Mouse (Mus musculus) midbrain, embryonic 14.5 days (tissue): ENCODE results near the gene Celf5. TPM values are rescaled to one million over a fixed set of nuclear protein-coding genes. Genes with fewer than 3 reads are reported as not detected.

ENCODE experiments used
- ATAC-seq: fragments of 200-750 bp; cut with Nextera tagmentation; 2 replicates; pipeline ENCODE4 v1.8.0; 2017; ENCODE audit warnings: moderate number of reproducible peaks, moderate library complexity; ENCODE audit not compliant: low FRiP score, low TSS enrichment
- DNase-seq: peaks from one replicate; pipeline ENCODE4 v3.0.0-alpha.2; 2015
- H3K27ac ChIP-seq: fragments of 300-500 bp; sonication (generic); replicated peaks from 2 replicates; pipeline ENCODE4 v1.5.1; 2014; ENCODE audit warnings: mild to moderate bottlenecking, low read depth, low read length, moderate library complexity
- H3K27me3 ChIP-seq: fragments of 300-500 bp; sonication (generic); 2 replicates; pipeline ENCODE4 v1.6.1; 2014; ENCODE audit warnings: low read length, control low read depth, mixed read lengths; ENCODE audit not compliant: control insufficient read depth, insufficient read depth
- H3K36me3 ChIP-seq: fragments of 300-500 bp; sonication (generic); 2 replicates; pipeline ENCODE4 v1.6.1; 2014; ENCODE audit warnings: low read length, control low read depth; ENCODE audit not compliant: control insufficient read depth, insufficient read depth
- H3K4me1 ChIP-seq: fragments of 300-500 bp; sonication (generic); 2 replicates; pipeline ENCODE4 v1.6.1; 2014; ENCODE audit warnings: mild to moderate bottlenecking, antibody characterized with exemption, low read length, control low read depth; ENCODE audit not compliant: control insufficient read depth, insufficient read depth
- H3K4me2 ChIP-seq: fragments of 300-500 bp; sonication (generic); 2 replicates; pipeline ENCODE4 v1.6.1; 2014; ENCODE audit warnings: mild to moderate bottlenecking, low read length, moderate library complexity
- H3K4me3 ChIP-seq: fragments of 300-500 bp; sonication (generic); replicated peaks from 2 replicates; pipeline ENCODE4 v1.5.1; 2014; ENCODE audit warnings: low read depth, low read length
- H3K9ac ChIP-seq: fragments of 300-500 bp; sonication (generic); replicated peaks from 2 replicates; pipeline ENCODE4 v1.6.1; 2014; ENCODE audit warnings: mild to moderate bottlenecking, low read length, moderate library complexity
- H3K9me3 ChIP-seq: fragments of 300-500 bp; sonication (generic); 2 replicates; pipeline ENCODE4 v1.6.1; 2016; ENCODE audit warnings: low read length, control low read depth, mixed read lengths; ENCODE audit not compliant: control insufficient read depth
- WGBS: fragments of 180-500 bp; shearing (Covaris S2); extraction: QIAGEN DNeasy Blood & Tissue Kit; methylation state at CpG from one replicate; pipeline ENCODE4 v1.1.7; 2014; 5-methylcytosine and 5-hydroxymethylcytosine counted together
- polyA plus RNA-seq: library from polyadenylated mRNA; unstranded; fragments of >200 nt; fragmentation: Nextera tagmentation; extraction: Ambion mirVana; gene quantifications from 2 replicates; pipeline ENCODE4 v1.2.1, GENCODE M21; 2014

Gene Celf5
- polyA plus RNA-seq, 1 experiment from 2014 or later, result 61.3 TPM

DNA sequence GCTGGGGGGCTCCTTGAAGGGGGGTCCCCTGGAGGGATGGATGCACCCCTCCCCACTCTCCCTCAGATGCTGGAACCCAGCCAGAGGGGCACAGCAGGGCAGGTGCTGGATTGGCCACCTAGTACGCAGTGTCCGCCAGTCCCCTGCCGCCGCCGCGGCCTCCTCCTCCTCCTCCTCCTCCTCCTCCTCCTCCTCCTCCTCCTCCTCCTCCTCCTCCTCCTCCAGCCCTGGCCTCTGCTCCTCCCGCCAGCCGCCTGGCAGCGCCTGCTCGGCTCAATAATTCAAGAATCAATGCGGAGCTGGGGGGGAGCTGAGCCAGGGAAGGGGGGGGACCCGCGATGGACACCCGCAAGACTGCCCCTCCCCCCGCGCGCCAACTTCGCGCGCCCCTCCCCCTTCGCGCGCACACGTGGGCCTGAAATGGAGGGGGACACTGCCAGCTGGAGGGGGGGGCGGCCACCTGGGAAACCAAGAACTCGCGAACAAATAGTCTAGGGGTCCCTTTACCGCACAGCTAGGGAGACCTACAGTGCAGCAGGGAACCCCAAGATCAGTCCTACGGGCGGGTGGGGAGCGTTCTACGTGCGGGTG, 56.3 kb downstream of the Celf5 start:
- 1% methylated on average over 18 of the region's 33 CpGs for WGBS
- Histone ChIP-seq H3K9me3 (no peaks in the 10 kb centered on the region), H3K4me1 (peaks cover 17% of the 10 kb centered on the region), H3K36me3 (no peaks in the 10 kb centered on the region), H3K9ac (peak overlapping the region; percentile 54; the same call in 1 of the 2 replicates), H3K27ac (no peak overlapping the region), H3K27me3 (peaks cover 23% of the 10 kb centered on the region; the same call in 1 of the 2 replicates), H3K4me2 (peak overlapping the region; percentile 60), H3K4me3 (peak overlapping the region; percentile 28)
- ATAC-seq, result no peak
- peak; percentile 51 for DNase-seq

DNA sequence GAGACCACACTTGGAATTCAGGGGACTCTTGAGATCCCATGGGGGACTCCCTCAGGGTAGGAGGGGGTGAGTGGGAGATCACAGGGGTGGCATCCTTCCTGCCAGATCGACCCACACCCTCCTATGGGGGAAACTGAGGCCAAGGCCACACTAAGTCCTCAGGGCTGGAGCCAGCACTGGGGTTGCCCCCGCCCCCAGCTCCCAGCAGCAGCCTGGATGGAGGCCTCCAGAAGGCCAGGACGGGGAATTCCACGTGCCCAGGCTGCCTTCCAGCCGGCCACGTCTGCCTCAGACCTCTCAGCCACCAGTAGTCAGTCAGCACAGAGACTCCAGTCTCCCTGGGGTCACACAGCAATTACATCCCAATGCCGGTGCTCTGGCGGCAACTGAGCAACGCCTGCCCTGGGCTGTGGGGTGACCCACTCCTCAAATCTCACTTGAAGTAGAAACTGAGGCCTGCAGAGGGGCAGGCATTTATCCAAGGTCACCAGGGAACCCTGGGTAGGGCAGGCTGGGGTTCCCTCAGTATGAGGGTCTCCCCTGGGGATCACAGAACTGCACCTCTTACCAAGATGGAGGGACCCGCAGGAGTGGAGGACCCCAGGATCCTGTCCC, 57.2 kb downstream of the Celf5 start:
- H3K4me2 ChIP-seq, result peak overlapping the region; percentile 60
- H3K36me3 ChIP-seq, result no peaks in the 10 kb centered on the region
- WGBS, result 29% methylated on average over 10 of the region's 10 CpGs
- H3K9me3 ChIP-seq, result no peaks in the 10 kb centered on the region
- peaks cover 17% of the 10 kb centered on the region for H3K4me1 ChIP-seq
- no peak for ATAC-seq
- no peak overlapping the region for H3K9ac ChIP-seq
- H3K27ac ChIP-seq, result no peak overlapping the region
- DNase-seq, result peak; percentile 4
- no peak overlapping the region for H3K4me3 ChIP-seq
- H3K27me3 ChIP-seq, result peaks cover 23% of the 10 kb centered on the region; the same call in 1 of the 2 replicates

DNA sequence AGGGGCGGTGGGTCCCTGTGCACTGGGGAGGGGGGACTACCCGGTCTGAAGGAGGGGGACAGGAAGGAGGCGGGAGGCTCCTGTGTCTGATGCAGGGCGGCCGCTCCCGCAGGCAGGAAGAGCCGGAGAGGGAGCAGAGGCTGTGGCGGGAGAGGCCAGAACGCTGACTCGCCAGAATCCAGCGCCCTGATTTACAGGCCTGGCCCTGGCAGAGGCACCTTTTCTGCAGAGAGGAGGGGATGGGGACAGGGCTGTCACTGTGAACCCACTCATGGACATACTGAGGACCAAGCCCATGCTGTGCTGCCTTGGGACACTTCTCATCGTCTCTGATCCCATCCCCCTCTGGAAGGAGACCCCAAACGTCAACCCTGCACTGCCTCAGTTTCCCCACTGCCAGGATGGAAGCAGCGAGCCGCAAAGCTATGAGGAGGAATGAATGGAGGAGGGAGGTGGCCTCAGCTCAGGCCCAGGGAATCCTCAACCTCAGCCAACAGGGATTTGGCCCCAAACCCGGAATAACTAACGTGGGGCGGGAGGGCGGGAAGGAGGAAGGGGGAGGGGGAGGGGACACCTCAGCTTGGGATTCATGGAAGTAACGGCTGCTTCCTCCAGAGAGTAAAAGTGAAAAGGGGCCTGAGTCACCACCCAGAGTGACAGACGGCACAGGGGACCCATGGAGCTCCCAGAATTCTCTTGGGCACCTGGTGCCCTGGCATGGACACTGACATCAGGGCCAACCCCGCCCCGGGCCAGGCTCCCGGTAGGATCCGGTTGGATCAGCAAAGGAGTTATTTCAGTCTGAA, 58.1 kb downstream of the Celf5 start:
- Histone ChIP-seq H3K27me3 (peaks cover 23% of the 10 kb centered on the region; the same call in 1 of the 2 replicates), H3K36me3 (0 out of 2 replicates have a peak, but pooled peaks cover 2% of the 10 kb centered on the region), H3K4me3 (no peak overlapping the region), H3K4me1 (peaks cover 13% of the 10 kb centered on the region), H3K9ac (peak overlapping the region; percentile 20; the same call in 1 of the 2 replicates), H3K27ac (no peak overlapping the region), H3K4me2 (peak overlapping the region; percentile 6; the same call in 1 of the 2 replicates), H3K9me3 (no peaks in the 10 kb centered on the region)
- 6% methylated on average over 25 of the region's 25 CpGs for WGBS
- no peak for ATAC-seq
- DNase-seq, result peak; percentile 21

DNA sequence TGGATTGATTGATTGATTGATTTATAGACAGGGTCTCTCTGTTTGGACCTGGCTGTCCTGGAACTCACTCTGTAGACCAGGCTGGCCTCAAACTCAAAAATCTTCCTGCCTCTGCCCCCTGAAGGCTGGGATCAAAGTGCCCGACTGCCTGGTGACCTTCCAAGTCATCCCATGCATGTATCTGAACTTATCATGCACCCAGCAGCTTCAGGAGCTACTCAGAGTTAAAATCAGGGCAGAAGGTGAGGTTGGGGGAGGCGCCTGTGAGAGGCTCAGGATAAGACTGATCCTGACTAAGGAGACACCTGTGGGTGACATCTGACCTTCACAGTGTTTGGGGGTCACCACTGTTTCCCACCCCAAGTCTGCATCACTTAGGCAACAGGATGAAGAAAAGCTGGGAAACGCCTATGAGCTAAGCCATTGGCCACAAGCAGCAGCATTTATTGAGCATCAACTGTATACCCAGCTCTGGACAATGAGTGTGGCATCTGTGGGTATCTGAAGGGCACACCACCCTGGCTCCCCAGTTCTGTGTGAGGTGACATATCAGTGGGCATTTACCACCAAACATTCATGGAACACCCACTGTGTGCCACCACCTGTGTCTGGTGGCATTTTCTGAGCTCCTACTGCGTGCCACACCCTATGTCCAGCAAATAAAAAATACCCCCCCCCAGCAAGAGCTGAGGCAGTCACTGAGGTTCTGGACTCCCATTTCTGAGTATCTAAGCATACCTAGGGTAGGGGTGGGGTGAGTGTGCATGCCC, 58.8 kb downstream of the Celf5 start:
- no peak for DNase-seq
- no peaks in the 10 kb centered on the region for H3K9me3 ChIP-seq
- no peak overlapping the region for H3K4me3 ChIP-seq
- no peak overlapping the region for H3K9ac ChIP-seq
- WGBS, result 71% methylated on average over 4 of the region's 4 CpGs
- no peak overlapping the region for H3K4me2 ChIP-seq
- H3K27ac ChIP-seq, result no peak overlapping the region
- H3K4me1 ChIP-seq, result peaks cover 16% of the 10 kb centered on the region
- peaks cover 23% of the 10 kb centered on the region; the same call in 1 of the 2 replicates for H3K27me3 ChIP-seq
- no peak for ATAC-seq
- H3K36me3 ChIP-seq, result 0 out of 2 replicates have a peak, but pooled peaks cover 2% of the 10 kb centered on the region

GRCm38 (mm10) chr10:81422661-81423217, 59.8 kb downstream of the Celf5 start:
- DNase-seq (no peak), ATAC-seq (no peak)
- H3K36me3 ChIP-seq, result 0 out of 2 replicates have a peak, but pooled peaks cover 2% of the 10 kb centered on the region
- H3K4me3 ChIP-seq, result no peak overlapping the region
- H3K27ac ChIP-seq, result no peak overlapping the region
- H3K27me3 ChIP-seq, result peaks cover 15% of the 10 kb centered on the region; the same call in 1 of the 2 replicates
- H3K9ac ChIP-seq, result no peak overlapping the region
- H3K4me1 ChIP-seq, result peaks cover 21% of the 10 kb centered on the region
- no peaks in the 10 kb centered on the region for H3K9me3 ChIP-seq
- WGBS, result 77% methylated on average over 3 of the region's 3 CpGs
- no peak overlapping the region for H3K4me2 ChIP-seq

GRCm38 (mm10) chr10:81422191-81422590, 60.3 kb downstream of the Celf5 start:
- Histone ChIP-seq H3K4me3 (no peak overlapping the region), H3K4me2 (no peak overlapping the region), H3K27ac (no peak overlapping the region), H3K9me3 (no peaks in the 10 kb centered on the region), H3K4me1 (peaks cover 24% of the 10 kb centered on the region), H3K9ac (no peak overlapping the region), H3K36me3 (0 out of 2 replicates have a peak, but pooled peaks cover 2% of the 10 kb centered on the region), H3K27me3 (peaks cover 10% of the 10 kb centered on the region; the same call in 1 of the 2 replicates)
- ATAC-seq, result no peak
- WGBS, result 86% methylated on average over 6 of the region's 6 CpGs
- DNase-seq, result no peak

- DNase-seq, result no peak
- no peaks in the 10 kb centered on the region for H3K9me3 ChIP-seq
- 75% methylated on average over 5 of the region's 5 CpGs for WGBS
- no peak overlapping the region for H3K4me3 ChIP-seq
- peaks cover 26% of the 10 kb centered on the region for H3K4me1 ChIP-seq
- H3K9ac ChIP-seq, result no peak overlapping the region
- no peak for ATAC-seq
- H3K4me2 ChIP-seq, result no peak overlapping the region
- H3K27ac ChIP-seq, result no peak overlapping the region
- peaks cover 10% of the 10 kb centered on the region; the same call in 1 of the 2 replicates for H3K27me3 ChIP-seq
- 0 out of 2 replicates have a peak, but pooled peaks cover 2% of the 10 kb centered on the region for H3K36me3 ChIP-seq
Observed at GRCm38 (mm10) chr10:81421797-81422100, 60.8 kb downstream of the Celf5 start.
